Mouse (Mus musculus): Measurements from ENCODE around the gene Zfp937. TPM values are rescaled to one million over a fixed set of nuclear protein-coding genes. Genes with fewer than 3 reads are reported as not detected.
"Not testable (repeated sequence)": the region's sequence is repeated elsewhere in the genome, so short reads cannot be mapped to it uniquely, and the experiment has no call there.

Zfp937 gene
- total RNA-seq (2021) = 10 to 100 TPM in 1 of 2 experiments, 1 to 10 TPM in 1; 9.1 to 11.9 TPM
- long read RNA-seq, experiment 1, partial matches to known transcripts = 0 of 4 reads
- long read RNA-seq, experiment 1, other reads (novel, unspliced or antisense) = 1 of 4 reads
- long read RNA-seq, experiment 2, partial matches to known transcripts = 0 of 7 reads
- long read RNA-seq, experiment 2, other reads (novel, unspliced or antisense) = 7 of 7 reads

- peak; percentile 72 to 80 for DNase-seq (ENCODE audit: low spot score in 2 of 2)
Measured at GRCm38 (mm10) chr2:150217600-150218362, at the start of gene Zfp937. Zfp937 (plus strand) TSS chr2:150218073.

- no peak for DNase-seq (ENCODE audit: low spot score in 2 of 2)
Measured at GRCm38 (mm10) chr2:150173833-150174232, 44.0 kb upstream of the Zfp937 start.

- not testable (repeated sequence) for DNase-seq (ENCODE audit: low spot score in 2 of 2)
Measured at GRCm38 (mm10) chr2:150179579-150179978, 38.3 kb upstream of the Zfp937 start, which contains the start of gene Gm10770. Gm10770 (minus strand) TSS chr2:150179679.

- not testable (repeated sequence) for DNase-seq (ENCODE audit: low spot score in 2 of 2)
Measured at GRCm38 (mm10) chr2:150181046-150181445, 36.8 kb upstream of the Zfp937 start.

- DNase-seq (ENCODE audit: low spot score in 2 of 2) = not testable (repeated sequence)
Measured at GRCm38 (mm10) chr2:150181570-150181999, 36.3 kb upstream of the Zfp937 start, which contains the start of gene Gm14139. Gm14139 (plus strand) TSS chr2:150181755.

GRCm38 (mm10) chr2:150218363-150218725 lies 471 bp downstream of the Zfp937 start:
- not testable (repeated sequence) for DNase-seq (ENCODE audit: low spot score in 2 of 2)

- not testable (repeated sequence) for DNase-seq (ENCODE audit: low spot score in 2 of 2)
Measured at GRCm38 (mm10) chr2:150223263-150223662, 5.4 kb downstream of the Zfp937 start.

- DNase-seq (ENCODE audit: low spot score in 2 of 2) = no peak
Measured at GRCm38 (mm10) chr2:150243211-150243610, 25.3 kb downstream of the Zfp937 start.

GRCm38 (mm10) chr2:150255491-150255890 lies 37.6 kb downstream of the Zfp937 start, which contains the start of gene Gm21994:
Gm21994 (minus strand) TSS chr2:150255591.
- DNase-seq (ENCODE audit: low spot score in 2 of 2) = not testable (repeated sequence)

GRCm38 (mm10) chr2:150256861-150257260 lies 39.0 kb downstream of the Zfp937 start:
- DNase-seq (ENCODE audit: low spot score in 2 of 2) = not testable (repeated sequence)

GRCm38 (mm10) chr2:150257291-150257690 lies 39.4 kb downstream of the Zfp937 start, which contains the start of gene Gm14124:
Gm14124 (plus strand) TSS chr2:150257517.
- DNase-seq (ENCODE audit: low spot score in 2 of 2) = not testable (repeated sequence)

Other genes with a start within 250 kb of the Zfp937 start
- 10 to 100 TPM in 1 of 2 experiments, 1 to 10 TPM in 1; 9.5 to 10.8 TPM for gene Zfp120, start 81.4 kb upstream of the Zfp937 start, total RNA-seq (2021)
- not detected for gene Gm10770, start 38.4 kb upstream of the Zfp937 start, total RNA-seq (2021)
- not detected for gene Gm14139, start 36.3 kb upstream of the Zfp937 start, total RNA-seq (2021)
- gene Gm21994, start 37.5 kb downstream of the Zfp937 start, total RNA-seq (2021) = 1 to 10 TPM; 6.5 to 8.6 TPM
- under 1 TPM; 0.14 to 0.35 TPM for gene Gm14124, start 39.4 kb downstream of the Zfp937 start, total RNA-seq (2021)
- gene Gm10130, start 105.6 kb downstream of the Zfp937 start, total RNA-seq (2021) = 1 to 10 TPM in 1 of 2 experiments, not detected in 1; 2.5 TPM
- 1 to 10 TPM; 7.1 to 8.8 TPM for gene 3300002I08Rik, start 144.7 kb downstream of the Zfp937 start, total RNA-seq (2021)
- 1 to 10 TPM; 7.6 to 8.2 TPM for gene Zfp442, start 233.4 kb downstream of the Zfp937 start, total RNA-seq (2021)